Mouse (Mus musculus): ENCODE results near the gene Amz2. TPM values are rescaled to one million over a fixed set of nuclear protein-coding genes. Genes with fewer than 3 reads are reported as not detected.

The Amz2 gene
- polyA plus RNA-seq, 1 experiment: 22.9 TPM

- Histone ChIP-seq H3K36me3 (ENCODE audit: control insufficient read depth, insufficient read depth) (no peaks in the 10 kb centered on the region), H3K27me3 (ENCODE audit: control insufficient read depth, insufficient read depth, insufficient read length) (no peaks in the 10 kb centered on the region), H3K79me3 (ENCODE audit: low read depth) (no peaks in the 10 kb centered on the region), H3K79me2 (ENCODE audit: control insufficient read depth, insufficient read depth) (no peaks in the 10 kb centered on the region), H3ac (ENCODE audit: control insufficient read depth, insufficient read length, low read depth) (no peak overlapping the region), H3K4me3 (ENCODE audit: insufficient read depth, poor library complexity, severe bottlenecking) (no peak overlapping the region)
- TF ChIP-seq USF1 (IDR thresholded peaks at IDR 0.05; ENCODE audit: low read depth) (no peak), FOSL1 (IDR thresholded peaks at IDR 0.05; ENCODE audit: insufficient read depth, low read length, poor library complexity, severe bottlenecking) (no peak), MAX (IDR thresholded peaks at IDR 0.05) (no peak), CTCF (IDR thresholded peaks at IDR 0.05; ENCODE audit: control insufficient read depth, insufficient read depth, insufficient read length) (no peak), CEBPB (IDR thresholded peaks at IDR 0.05; ENCODE audit: low read depth) (no peak), MYOD1 (IDR thresholded peaks at IDR 0.05; ENCODE audit: control insufficient read depth, insufficient read length, low read depth) (no peak), MYOG (IDR thresholded peaks at IDR 0.05; ENCODE audit: control insufficient read depth, extremely low read depth, insufficient read length) (no peak)
Measured at GRCm38 (mm10) chr11:109458165-109458564, 32.4 kb downstream of the Amz2 start.

DNA sequence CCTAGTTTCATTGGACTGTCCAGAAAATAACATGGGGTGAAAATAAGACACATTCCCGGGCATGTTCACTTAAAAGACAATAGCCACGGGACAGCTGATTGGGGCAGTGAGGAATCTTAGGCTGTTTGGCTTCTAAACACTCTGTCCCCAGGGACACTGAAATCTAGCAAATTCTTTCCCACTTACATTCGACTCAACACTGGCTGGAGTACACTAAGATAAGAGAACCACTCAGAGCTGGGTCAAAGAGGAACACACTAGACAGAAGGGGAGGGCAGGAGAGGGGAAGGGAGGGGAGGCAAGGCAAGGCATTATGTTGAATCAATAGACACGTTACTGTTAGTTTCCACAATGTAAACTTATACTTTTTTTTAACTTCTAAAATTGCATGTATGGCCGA, 34.8 kb downstream of the Amz2 start:
- H3K4me3 ChIP-seq (ENCODE audit: insufficient read depth, poor library complexity, severe bottlenecking): no peak overlapping the region
- H3K79me2 ChIP-seq (ENCODE audit: control insufficient read depth, insufficient read depth): no peaks in the 10 kb centered on the region
- H3K36me3 ChIP-seq (ENCODE audit: control insufficient read depth, insufficient read depth): no peaks in the 10 kb centered on the region
- no peaks in the 10 kb centered on the region for H3K79me3 ChIP-seq (ENCODE audit: low read depth)
- TF ChIP-seq USF1 (IDR thresholded peaks at IDR 0.05; ENCODE audit: low read depth) (no peak), CEBPB (IDR thresholded peaks at IDR 0.05; ENCODE audit: low read depth) (no peak), CTCF (IDR thresholded peaks at IDR 0.05; ENCODE audit: control insufficient read depth, insufficient read depth, insufficient read length) (no peak), MYOG (IDR thresholded peaks at IDR 0.05; ENCODE audit: control insufficient read depth, extremely low read depth, insufficient read length) (no peak), MYOD1 (IDR thresholded peaks at IDR 0.05; ENCODE audit: control insufficient read depth, insufficient read length, low read depth) (no peak), MAX (IDR thresholded peaks at IDR 0.05) (no peak)
- H3K27me3 ChIP-seq (ENCODE audit: control insufficient read depth, insufficient read depth, insufficient read length): no peaks in the 10 kb centered on the region
- H3ac ChIP-seq (ENCODE audit: control insufficient read depth, insufficient read length, low read depth): no peak overlapping the region

GRCm38 (mm10) chr11:109465068-109465467, 39.3 kb downstream of the Amz2 start:
- Histone ChIP-seq H3K36me3 (ENCODE audit: control insufficient read depth, insufficient read depth) (no peaks in the 10 kb centered on the region), H3K79me3 (ENCODE audit: low read depth) (no peaks in the 10 kb centered on the region), H3K79me2 (ENCODE audit: control insufficient read depth, insufficient read depth) (no peaks in the 10 kb centered on the region), H3K4me3 (ENCODE audit: insufficient read depth, poor library complexity, severe bottlenecking) (no peak overlapping the region), H3ac (ENCODE audit: control insufficient read depth, insufficient read length, low read depth) (no peak overlapping the region), H3K27me3 (ENCODE audit: control insufficient read depth, insufficient read depth, insufficient read length) (no peaks in the 10 kb centered on the region)
- no peak for TF ChIP-seq CTCF (IDR thresholded peaks at IDR 0.05; ENCODE audit: control insufficient read depth, insufficient read depth, insufficient read length)
- no peak for TF ChIP-seq FOSL1 (IDR thresholded peaks at IDR 0.05; ENCODE audit: insufficient read depth, low read length, poor library complexity, severe bottlenecking)
- no peak for TF ChIP-seq USF1 (IDR thresholded peaks at IDR 0.05; ENCODE audit: low read depth)
- no peak for TF ChIP-seq MYOG (IDR thresholded peaks at IDR 0.05; ENCODE audit: control insufficient read depth, extremely low read depth, insufficient read length)
- no peak for TF ChIP-seq MAX (IDR thresholded peaks at IDR 0.05)
- TF ChIP-seq CEBPB (IDR thresholded peaks at IDR 0.05; ENCODE audit: low read depth): no peak
- no peak for TF ChIP-seq MYOD1 (IDR thresholded peaks at IDR 0.05; ENCODE audit: control insufficient read depth, insufficient read length, low read depth)

GRCm38 (mm10) chr11:109466987-109467386, 41.2 kb downstream of the Amz2 start:
- no peak overlapping the region for H3ac ChIP-seq (ENCODE audit: control insufficient read depth, insufficient read length, low read depth)
- H3K79me3 ChIP-seq (ENCODE audit: low read depth): no peaks in the 10 kb centered on the region
- no peaks in the 10 kb centered on the region for H3K27me3 ChIP-seq (ENCODE audit: control insufficient read depth, insufficient read depth, insufficient read length)
- H3K4me3 ChIP-seq (ENCODE audit: insufficient read depth, poor library complexity, severe bottlenecking): no peak overlapping the region
- H3K79me2 ChIP-seq (ENCODE audit: control insufficient read depth, insufficient read depth): no peaks in the 10 kb centered on the region
- TF ChIP-seq CTCF (IDR thresholded peaks at IDR 0.05; ENCODE audit: control insufficient read depth, insufficient read depth, insufficient read length): no peak
- no peak for TF ChIP-seq FOSL1 (IDR thresholded peaks at IDR 0.05; ENCODE audit: insufficient read depth, low read length, poor library complexity, severe bottlenecking)
- no peak for TF ChIP-seq CEBPB (IDR thresholded peaks at IDR 0.05; ENCODE audit: low read depth)
- no peak for TF ChIP-seq MYOD1 (IDR thresholded peaks at IDR 0.05; ENCODE audit: control insufficient read depth, insufficient read length, low read depth)
- TF ChIP-seq USF1 (IDR thresholded peaks at IDR 0.05; ENCODE audit: low read depth): no peak
- TF ChIP-seq MYOG (IDR thresholded peaks at IDR 0.05; ENCODE audit: control insufficient read depth, extremely low read depth, insufficient read length): no peak
- no peak for TF ChIP-seq MAX (IDR thresholded peaks at IDR 0.05)
- H3K36me3 ChIP-seq (ENCODE audit: control insufficient read depth, insufficient read depth): no peaks in the 10 kb centered on the region

- Histone ChIP-seq H3ac (ENCODE audit: control insufficient read depth, insufficient read length, low read depth) (no peak overlapping the region), H3K27me3 (ENCODE audit: control insufficient read depth, insufficient read depth, insufficient read length) (no peaks in the 10 kb centered on the region), H3K79me3 (ENCODE audit: low read depth) (no peaks in the 10 kb centered on the region), H3K79me2 (ENCODE audit: control insufficient read depth, insufficient read depth) (no peaks in the 10 kb centered on the region), H3K4me3 (ENCODE audit: insufficient read depth, poor library complexity, severe bottlenecking) (no peak overlapping the region), H3K36me3 (ENCODE audit: control insufficient read depth, insufficient read depth) (no peaks in the 10 kb centered on the region)
- no peak for TF ChIP-seq MAX (IDR thresholded peaks at IDR 0.05)
- no peak for TF ChIP-seq CEBPB (IDR thresholded peaks at IDR 0.05; ENCODE audit: low read depth)
- no peak for TF ChIP-seq FOSL1 (IDR thresholded peaks at IDR 0.05; ENCODE audit: insufficient read depth, low read length, poor library complexity, severe bottlenecking)
- no peak for TF ChIP-seq USF1 (IDR thresholded peaks at IDR 0.05; ENCODE audit: low read depth)
- no peak for TF ChIP-seq MYOD1 (IDR thresholded peaks at IDR 0.05; ENCODE audit: control insufficient read depth, insufficient read length, low read depth)
- TF ChIP-seq MYOG (IDR thresholded peaks at IDR 0.05; ENCODE audit: control insufficient read depth, extremely low read depth, insufficient read length): no peak
- no peak for TF ChIP-seq CTCF (IDR thresholded peaks at IDR 0.05; ENCODE audit: control insufficient read depth, insufficient read depth, insufficient read length)
Measured at GRCm38 (mm10) chr11:109468133-109468532, 42.4 kb downstream of the Amz2 start.

DNA sequence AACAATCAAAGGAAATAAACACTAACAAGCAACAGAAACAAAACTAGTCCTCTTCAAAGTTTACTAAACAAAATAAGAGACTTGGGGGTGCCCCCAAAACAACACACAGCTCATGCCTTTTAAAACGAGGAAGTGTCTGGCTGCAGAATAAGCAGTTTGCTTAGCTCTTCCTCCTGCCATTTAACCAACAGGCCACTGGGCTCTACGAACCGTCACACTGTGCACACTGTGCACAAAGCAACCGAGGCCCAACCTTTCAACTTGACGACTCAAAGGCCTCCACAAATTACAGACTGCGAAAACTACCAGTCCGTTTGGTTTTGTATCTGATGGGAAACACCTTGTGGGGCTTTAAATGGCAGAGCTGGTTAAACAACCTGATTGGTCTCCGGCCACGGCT, 44.4 kb downstream of the Amz2 start:
- Histone ChIP-seq H3K36me3 (ENCODE audit: control insufficient read depth, insufficient read depth) (no peaks in the 10 kb centered on the region), H3K79me3 (ENCODE audit: low read depth) (no peaks in the 10 kb centered on the region), H3K4me3 (ENCODE audit: insufficient read depth, poor library complexity, severe bottlenecking) (no peak overlapping the region), H3K79me2 (ENCODE audit: control insufficient read depth, insufficient read depth) (no peaks in the 10 kb centered on the region), H3ac (ENCODE audit: control insufficient read depth, insufficient read length, low read depth) (no peak overlapping the region), H3K27me3 (ENCODE audit: control insufficient read depth, insufficient read depth, insufficient read length) (no peaks in the 10 kb centered on the region)
- TF ChIP-seq USF1 (IDR thresholded peaks at IDR 0.05; ENCODE audit: low read depth) (no peak), FOSL1 (IDR thresholded peaks at IDR 0.05; ENCODE audit: insufficient read depth, low read length, poor library complexity, severe bottlenecking) (no peak), CEBPB (IDR thresholded peaks at IDR 0.05; ENCODE audit: low read depth) (no peak), CTCF (IDR thresholded peaks at IDR 0.05; ENCODE audit: control insufficient read depth, insufficient read depth, insufficient read length) (no peak), MYOG (IDR thresholded peaks at IDR 0.05; ENCODE audit: control insufficient read depth, extremely low read depth, insufficient read length) (no peak), MYOD1 (IDR thresholded peaks at IDR 0.05; ENCODE audit: control insufficient read depth, insufficient read length, low read depth) (no peak), MAX (IDR thresholded peaks at IDR 0.05) (no peak)
